Mouse (Mus musculus) megakaryocyte-erythroid progenitor cell, adult 5-6 weeks (primary cell): Measurements from ENCODE around the gene Ubtd1. TPM values are rescaled to one million over a fixed set of nuclear protein-coding genes. Genes with fewer than 3 reads are reported as not detected.
"Not testable (repeated sequence)": the region's sequence is repeated elsewhere in the genome, so short reads cannot be mapped to it uniquely, and the experiment has no call there.

Experiments used
- ATAC-seq: replicated peaks from 2 replicates; pipeline ENCODE4 v1.8.0; 2016; ENCODE audit warnings: mild to moderate bottlenecking, inconsistent platforms; ENCODE audit not compliant: severe bottlenecking, poor library complexity, low FRiP score, low TSS enrichment
- total RNA-seq, 2 experiments: library from RNA; stranded (forward) in 1 of 2; stranded (reverse) in 1 of 2; fragments of 200-1000, 215-1000 nt in 1 of 2; fragments of >200 nt in 1 of 2; fragmentation: Nextera tagmentation in 1 of 2; gene quantifications; 2 replicates each; pipeline ENCODE4 v1.2.3; 2014 to 2017

Gene Ubtd1
- total RNA-seq, 2 experiments from 2014 or later: 4.8 TPM; not detected in 1

GRCm38 (mm10) chr19:42051351-42051750, 69.8 kb downstream of the Ubtd1 start:
- ATAC-seq: no peak

- ATAC-seq: no peak
These were observed 70.4 kb downstream of the Ubtd1 start, which contains the start of gene 4933411K16Rik for GRCm38 (mm10) chr19:42051948-42052347. Gene 4933411K16Rik (plus strand): TSS chr19:42052248.

GRCm38 (mm10) chr19:42054255-42054654, 72.7 kb downstream of the Ubtd1 start:
- no peak for ATAC-seq

- no peak for ATAC-seq
These were observed 74.3 kb downstream of the Ubtd1 start for GRCm38 (mm10) chr19:42055881-42056280.

- ATAC-seq: no peak
These were observed 75.3 kb downstream of the Ubtd1 start for GRCm38 (mm10) chr19:42056719-42057409.

- ATAC-seq: no peak
These were observed 76.9 kb downstream of the Ubtd1 start for GRCm38 (mm10) chr19:42058426-42058825.

- ATAC-seq: no peak
These were observed 79.9 kb downstream of the Ubtd1 start for GRCm38 (mm10) chr19:42061443-42061842.

- ATAC-seq: no peak
These were observed 87.1 kb downstream of the Ubtd1 start for GRCm38 (mm10) chr19:42068441-42069240.

GRCm38 (mm10) chr19:42069241-42069525, 87.6 kb downstream of the Ubtd1 start:
- no peak for ATAC-seq

GRCm38 (mm10) chr19:42071221-42071620, 89.7 kb downstream of the Ubtd1 start:
- no peak for ATAC-seq

GRCm38 (mm10) chr19:42071886-42072608, 90.5 kb downstream of the Ubtd1 start:
- ATAC-seq: no peak

- ATAC-seq: no peak
These were observed 91.2 kb downstream of the Ubtd1 start for GRCm38 (mm10) chr19:42072802-42073201.

- no peak for ATAC-seq
These were observed 93.5 kb downstream of the Ubtd1 start for GRCm38 (mm10) chr19:42075051-42075450.

GRCm38 (mm10) chr19:42075992-42076391, 94.4 kb downstream of the Ubtd1 start:
- no peak for ATAC-seq

- no peak for ATAC-seq
These were observed 97.0 kb downstream of the Ubtd1 start for GRCm38 (mm10) chr19:42078566-42078965.

- ATAC-seq: no peak
These were observed 97.4 kb downstream of the Ubtd1 start for GRCm38 (mm10) chr19:42079006-42079405.

- ATAC-seq: no peak
These were observed 98.4 kb downstream of the Ubtd1 start for GRCm38 (mm10) chr19:42079950-42080349.

- no peak for ATAC-seq
These were observed 98.9 kb downstream of the Ubtd1 start for GRCm38 (mm10) chr19:42080469-42080868.

GRCm38 (mm10) chr19:42081613-42082012, 100.0 kb downstream of the Ubtd1 start:
- ATAC-seq: not testable (repeated sequence)
